Mouse (Mus musculus) neural tube, embryonic 11.5 days (tissue): ENCODE data around the gene Ugt1a10. TPM values are rescaled to one million over a fixed set of nuclear protein-coding genes. Genes with fewer than 3 reads are reported as not detected.

Source experiments
- ATAC-seq: fragments of 200-750 bp; cut with Nextera tagmentation; 2 replicates; pipeline ENCODE4 v1.8.0; 2017; ENCODE audit warnings: moderate number of reproducible peaks, mild to moderate bottlenecking, moderate TSS enrichment, moderate library complexity; ENCODE audit not compliant: insufficient read depth, low FRiP score, low TSS enrichment
- DNase-seq: peaks from one replicate; pipeline ENCODE4 v3.0.0-alpha.2; 2015; ENCODE audit warnings: low spot score
- H3K27ac ChIP-seq: fragments of 300-500 bp; sonication (generic); 2 replicates; pipeline ENCODE4 v1.5.1; 2014; ENCODE audit warnings: low read depth, mild to moderate bottlenecking, low read length
- H3K27me3 ChIP-seq: fragments of 300-500 bp; sonication (generic); 2 replicates; pipeline ENCODE4 v1.6.1; 2014; ENCODE audit warnings: mild to moderate bottlenecking, low read length, mixed read lengths; ENCODE audit not compliant: control insufficient read depth, insufficient read depth
- H3K36me3 ChIP-seq: fragments of 300-500 bp; sonication (generic); 2 replicates; pipeline ENCODE4 v1.6.1; 2014; ENCODE audit warnings: mild to moderate bottlenecking, low read length, moderate library complexity, mixed read lengths; ENCODE audit not compliant: control insufficient read depth, insufficient read depth
- H3K4me1 ChIP-seq: fragments of 300-500 bp; sonication (generic); 2 replicates; pipeline ENCODE4 v1.6.1; 2014; ENCODE audit warnings: low read length, mixed read lengths; ENCODE audit not compliant: control insufficient read depth, insufficient read depth
- H3K4me2 ChIP-seq: fragments of 300-500 bp; sonication (generic); 2 replicates; pipeline ENCODE4 v1.6.1; 2014; ENCODE audit warnings: low read depth, mild to moderate bottlenecking, moderate library complexity
- H3K4me3 ChIP-seq: fragments of 300-500 bp; sonication (generic); 2 replicates; pipeline ENCODE4 v1.5.1; 2014; ENCODE audit warnings: low read depth, low read length
- H3K9ac ChIP-seq: fragments of 300-500 bp; sonication (generic); 2 replicates; pipeline ENCODE4 v1.6.1; 2014; ENCODE audit warnings: mild to moderate bottlenecking, low read length
- H3K9me3 ChIP-seq: fragments of 300-500 bp; sonication (generic); 2 replicates; pipeline ENCODE4 v1.6.1; 2016; ENCODE audit warnings: low read length; ENCODE audit not compliant: control insufficient read depth
- WGBS: fragments of 180-500 bp; shearing (Covaris S2); extraction: QIAGEN DNeasy Blood & Tissue Kit; methylation state at CpG from one replicate; pipeline ENCODE4 v1.1.7; 2014; 5-methylcytosine and 5-hydroxymethylcytosine counted together
- polyA plus RNA-seq: library from polyadenylated mRNA; unstranded; fragments of >200 nt; fragmentation: Nextera tagmentation; extraction: Ambion mirVana; gene quantifications from 2 replicates; pipeline ENCODE4 v1.2.1, GENCODE M21; 2014

Gene Ugt1a10
- polyA plus RNA-seq, 1 experiment from 2014 or later, result not detected

DNA sequence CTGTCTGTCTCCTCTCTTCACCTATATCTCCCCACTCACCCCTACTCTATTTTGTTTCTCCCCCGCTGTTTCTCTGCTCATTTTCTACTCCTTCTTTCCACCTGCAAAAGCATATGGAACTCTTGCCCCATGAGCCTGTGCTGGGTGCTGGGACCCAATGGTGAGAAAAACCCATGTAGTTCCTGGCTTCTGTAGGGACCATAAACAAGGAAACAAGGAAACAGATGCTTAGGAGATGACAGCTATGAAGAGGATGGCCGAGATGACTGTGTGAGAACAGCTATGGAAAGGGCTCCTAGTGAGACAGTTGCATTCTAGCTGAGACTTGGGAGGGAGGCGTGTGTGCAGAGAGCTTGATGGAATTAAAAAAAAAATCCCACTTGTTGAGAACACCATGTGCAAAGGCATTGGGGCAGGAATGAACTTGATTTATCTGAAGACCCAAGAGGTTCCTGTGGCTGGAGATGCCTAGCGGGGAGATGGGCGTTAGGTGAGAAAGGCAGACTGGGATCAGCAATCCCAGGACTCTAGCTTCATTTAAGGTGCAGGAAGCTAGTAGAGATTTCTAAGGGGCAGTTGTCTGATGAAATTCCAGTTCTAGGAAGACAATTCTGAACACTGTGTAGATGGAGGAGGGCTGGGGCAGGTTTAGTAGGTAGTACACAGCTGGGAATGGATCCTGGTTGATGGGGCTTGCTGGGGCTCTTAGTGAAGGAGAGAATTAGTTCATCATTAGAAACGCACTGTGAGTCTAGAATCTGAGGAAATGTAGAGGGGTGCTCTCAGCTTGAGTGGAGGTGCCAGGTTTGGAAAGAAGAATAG is 176.0 kb downstream of the Ugt1a10 start:
- Histone ChIP-seq H3K9ac (no peak overlapping the region), H3K9me3 (peaks cover 96% of the 10 kb centered on the region), H3K36me3 (no peaks in the 10 kb centered on the region), H3K27me3 (no peaks in the 10 kb centered on the region), H3K27ac (no peak overlapping the region), H3K4me2 (no peak overlapping the region), H3K4me1 (no peaks in the 10 kb centered on the region), H3K4me3 (no peak overlapping the region)
- 74% methylated on average over 6 of the region's 6 CpGs for WGBS
- no peak for DNase-seq
- ATAC-seq, result no peak

DNA sequence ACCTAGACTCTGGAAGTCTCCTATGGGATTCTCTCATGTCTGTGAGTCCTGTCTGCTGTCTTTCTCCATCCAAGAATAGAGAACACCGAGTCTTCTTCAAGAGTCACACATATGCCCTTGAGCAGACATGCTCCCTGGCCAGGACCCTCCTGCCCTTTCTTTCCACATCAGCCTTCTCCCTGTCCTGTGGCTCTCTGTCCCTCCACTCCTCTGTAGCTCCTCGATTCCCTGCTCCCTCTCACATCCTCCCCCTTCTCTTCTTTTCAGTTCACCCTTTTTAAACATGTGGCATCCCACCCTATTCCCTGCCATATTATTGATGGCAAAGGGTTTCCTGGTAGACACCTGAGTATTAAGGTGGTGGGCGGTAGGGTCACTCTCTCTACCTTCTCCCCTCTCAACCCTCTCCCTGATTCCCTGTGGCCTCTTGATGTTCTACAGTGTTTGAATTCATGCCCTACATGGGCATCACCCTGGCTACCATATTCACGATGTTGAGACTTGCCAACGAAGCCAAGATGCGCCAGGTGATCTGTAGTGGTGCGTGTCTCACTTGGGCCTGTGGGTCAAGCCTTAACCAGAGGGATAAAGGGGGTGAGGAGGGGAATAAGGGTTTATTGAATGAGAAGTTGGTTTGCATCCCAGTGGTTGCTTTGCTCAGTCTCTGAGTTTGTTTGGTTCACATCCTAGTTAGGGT is 176.8 kb downstream of the Ugt1a10 start:
- ATAC-seq (no peak), DNase-seq (no peak)
- H3K9me3 ChIP-seq, result peaks cover 93% of the 10 kb centered on the region
- H3K9ac ChIP-seq, result no peak overlapping the region
- no peaks in the 10 kb centered on the region for H3K36me3 ChIP-seq
- no peak overlapping the region for H3K27ac ChIP-seq
- no peak overlapping the region for H3K4me2 ChIP-seq
- H3K4me1 ChIP-seq, result no peaks in the 10 kb centered on the region
- WGBS, result 66% methylated on average over 7 of the region's 7 CpGs
- no peak overlapping the region for H3K4me3 ChIP-seq
- no peaks in the 10 kb centered on the region for H3K27me3 ChIP-seq

GRCm38 (mm10) chr1:88232664-88233380 is 177.6 kb downstream of the Ugt1a10 start:
- no peaks in the 10 kb centered on the region for H3K4me1 ChIP-seq
- WGBS, result 56% methylated on average over 3 of the region's 3 CpGs
- no peaks in the 10 kb centered on the region for H3K27me3 ChIP-seq
- DNase-seq, result no peak
- ATAC-seq, result no peak
- peaks cover 93% of the 10 kb centered on the region for H3K9me3 ChIP-seq
- H3K4me2 ChIP-seq, result no peak overlapping the region
- H3K36me3 ChIP-seq, result no peaks in the 10 kb centered on the region
- no peak overlapping the region for H3K9ac ChIP-seq
- no peak overlapping the region for H3K27ac ChIP-seq
- H3K4me3 ChIP-seq, result no peak overlapping the region

- Histone ChIP-seq H3K36me3 (no peaks in the 10 kb centered on the region), H3K9me3 (peaks cover 92% of the 10 kb centered on the region), H3K27ac (no peak overlapping the region), H3K9ac (no peak overlapping the region), H3K4me1 (no peaks in the 10 kb centered on the region), H3K27me3 (no peaks in the 10 kb centered on the region), H3K4me3 (no peak overlapping the region), H3K4me2 (no peak overlapping the region)
- no peak for ATAC-seq
- 70% methylated on average over 14 of the region's 14 CpGs for WGBS
- DNase-seq, result no peak
These were observed 178.4 kb downstream of the Ugt1a10 start for GRCm38 (mm10) chr1:88233421-88234247.

DNA sequence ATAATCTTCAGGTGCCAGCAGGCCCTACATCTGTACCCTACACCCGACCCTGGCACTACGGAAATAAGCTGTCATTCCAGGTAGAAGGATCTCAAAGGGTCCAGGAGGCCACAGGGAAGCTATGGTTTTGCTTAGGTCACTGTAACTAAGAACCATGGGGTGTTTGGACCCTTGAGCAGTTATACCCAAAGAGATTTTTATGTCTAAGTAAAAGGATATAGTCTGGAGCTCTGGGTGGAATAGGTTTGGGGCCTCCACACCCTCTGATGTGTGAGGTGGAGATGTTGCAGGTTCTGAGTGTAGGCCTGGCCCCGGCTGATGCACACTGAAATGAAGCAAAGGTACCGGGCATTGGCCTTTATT is 179.0 kb downstream of the Ugt1a10 start:
- H3K36me3 ChIP-seq, result 0 out of 2 replicates have a peak, but pooled peaks cover 2% of the 10 kb centered on the region
- DNase-seq (no peak), ATAC-seq (no peak)
- no peaks in the 10 kb centered on the region for H3K4me1 ChIP-seq
- 66% methylated on average over 4 of the region's 4 CpGs for WGBS
- H3K9me3 ChIP-seq, result peaks cover 96% of the 10 kb centered on the region
- no peak overlapping the region for H3K4me2 ChIP-seq
- no peak overlapping the region for H3K4me3 ChIP-seq
- H3K27me3 ChIP-seq, result no peaks in the 10 kb centered on the region
- no peak overlapping the region for H3K9ac ChIP-seq
- no peak overlapping the region for H3K27ac ChIP-seq

GRCm38 (mm10) chr1:88234646-88235045 is 179.5 kb downstream of the Ugt1a10 start:
- H3K4me2 ChIP-seq, result no peak overlapping the region
- H3K9ac ChIP-seq, result no peak overlapping the region
- WGBS, result 42% methylated on average over 5 of the region's 5 CpGs
- H3K4me1 ChIP-seq, result no peaks in the 10 kb centered on the region
- ATAC-seq, result no peak
- H3K27ac ChIP-seq, result no peak overlapping the region
- no peak for DNase-seq
- H3K36me3 ChIP-seq, result 0 out of 2 replicates have a peak, but pooled peaks cover 2% of the 10 kb centered on the region
- peaks cover 96% of the 10 kb centered on the region for H3K9me3 ChIP-seq
- H3K27me3 ChIP-seq, result no peaks in the 10 kb centered on the region
- no peak overlapping the region for H3K4me3 ChIP-seq

DNA sequence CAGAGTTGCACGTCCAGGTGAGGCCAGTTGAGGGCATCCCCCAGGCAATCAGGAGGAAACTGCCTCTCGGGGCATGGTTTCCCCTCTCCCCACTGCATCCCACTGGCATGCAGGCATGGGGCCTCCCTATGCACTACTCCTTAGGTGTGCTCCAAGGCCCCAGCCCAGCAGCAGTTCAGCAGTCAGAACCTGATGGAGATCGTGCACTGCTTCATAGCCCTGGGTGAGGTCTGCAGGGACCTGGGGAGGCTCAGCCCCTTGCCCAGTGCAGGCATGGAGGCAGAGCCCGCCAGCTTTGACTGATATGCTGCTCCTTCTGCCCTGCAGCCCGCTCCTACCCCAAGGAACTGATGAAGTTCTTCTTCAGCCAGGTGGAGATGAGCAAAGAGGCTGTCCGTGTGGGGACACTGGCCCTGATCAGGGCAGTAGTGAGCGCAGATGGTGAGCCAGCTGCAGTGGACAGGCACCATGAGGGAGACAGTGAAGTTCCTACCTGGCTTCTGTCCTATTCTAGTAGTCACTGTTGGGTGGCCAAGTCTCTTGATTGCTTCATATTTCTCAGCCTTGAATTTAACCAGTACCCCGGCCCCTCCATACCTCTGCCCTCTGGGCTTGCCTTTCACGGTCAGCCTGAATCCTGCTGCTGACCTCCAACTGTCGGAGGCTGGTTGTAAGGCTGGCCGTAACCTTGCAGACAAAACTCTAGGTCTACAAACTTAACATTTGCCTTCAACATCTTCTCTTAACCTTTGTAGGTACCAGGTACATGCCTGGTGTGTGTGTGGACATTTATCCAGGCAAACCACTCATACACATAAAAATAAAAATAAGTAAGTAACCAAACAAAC is 180.1 kb downstream of the Ugt1a10 start:
- DNase-seq (no peak), ATAC-seq (no peak)
- peaks cover 96% of the 10 kb centered on the region for H3K9me3 ChIP-seq
- H3K4me3 ChIP-seq, result no peak overlapping the region
- H3K9ac ChIP-seq, result no peak overlapping the region
- H3K36me3 ChIP-seq, result 0 out of 2 replicates have a peak, but pooled peaks cover 2% of the 10 kb centered on the region
- 66% methylated on average over 11 of the region's 11 CpGs for WGBS
- H3K27me3 ChIP-seq, result no peaks in the 10 kb centered on the region
- no peak overlapping the region for H3K27ac ChIP-seq
- no peak overlapping the region for H3K4me2 ChIP-seq
- no peaks in the 10 kb centered on the region for H3K4me1 ChIP-seq
